Mouse (Mus musculus): ENCODE data around the gene Gm9803. TPM values are rescaled to one million over a fixed set of nuclear protein-coding genes. Genes with fewer than 3 reads are reported as not detected.
A peak's percentile ranks its signal among the peaks of the same experiment; 100 is the strongest.

The Gm9803 gene
- polyA plus RNA-seq, 1 experiment from 2014 or later, result 15.9 TPM

DNA sequence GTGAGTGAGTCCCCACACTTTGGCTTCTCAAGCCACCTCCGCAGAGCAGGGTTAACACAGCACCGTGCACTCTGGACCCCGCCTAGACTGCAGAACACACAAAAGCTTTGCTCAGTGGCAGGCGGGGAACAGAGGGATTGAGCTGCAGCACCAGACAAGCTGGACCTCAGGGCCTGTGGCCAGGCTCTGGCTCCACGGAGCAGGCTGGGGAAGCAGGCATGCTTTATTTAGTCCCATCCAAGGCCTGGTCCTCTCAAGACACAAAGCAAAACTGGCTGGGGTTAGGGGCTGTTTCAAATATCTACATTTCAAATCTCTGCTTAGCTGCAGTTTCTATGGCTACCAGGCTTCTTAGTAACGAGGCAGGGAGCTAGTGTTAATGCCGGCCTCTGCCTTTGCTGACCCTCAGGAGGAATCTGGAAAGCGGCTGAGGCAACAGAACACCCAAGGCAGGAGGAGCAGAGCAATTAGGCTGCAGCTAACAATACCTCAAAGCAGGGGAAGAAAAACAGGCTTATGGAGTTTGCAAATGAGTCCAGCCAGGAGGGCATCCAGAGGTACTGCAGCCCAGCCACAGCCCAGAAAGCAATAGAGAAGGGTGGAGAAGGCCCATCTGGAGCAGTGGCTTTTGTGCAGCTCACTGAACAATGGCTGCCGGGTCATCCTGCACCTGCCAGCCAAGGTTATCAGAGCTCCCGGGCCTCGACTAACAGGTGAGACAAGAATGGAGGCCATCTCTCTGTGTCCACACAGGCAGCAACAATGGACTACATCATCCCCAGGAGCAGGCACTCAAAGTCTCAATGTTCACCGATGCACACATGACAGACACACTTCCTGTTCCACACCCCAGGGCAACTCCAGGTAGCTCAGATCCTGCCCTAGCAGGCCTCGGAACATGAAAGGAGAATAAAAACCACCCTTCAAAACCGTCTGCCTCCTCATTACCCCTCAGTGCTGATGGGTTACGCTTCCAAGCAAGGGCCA, 3.7 kb downstream of the Gm9803 start:
- peaks cover 5% of the 10 kb centered on the region for H3K36me3 ChIP-seq (ENCODE audit: control insufficient read depth, insufficient read depth, low read length)
- H3K4me1 ChIP-seq (ENCODE audit: control insufficient read depth, insufficient read depth, low read length), result peaks cover 17% of the 10 kb centered on the region
- DNase-seq (ENCODE audit: low spot score, missing footprints) (peak; percentile 95), ATAC-seq (ENCODE audit: low FRiP score) (peak; percentile 89)
- H3K27me3 ChIP-seq (ENCODE audit: control insufficient read depth, insufficient read depth, low read length), result no peaks in the 10 kb centered on the region
- no peaks in the 10 kb centered on the region for H3K9me3 ChIP-seq (ENCODE audit: control insufficient read depth, low read length)
- peak overlapping the region; percentile 96 for H3K27ac ChIP-seq (ENCODE audit: low read depth, low read length)
- no peak overlapping the region for H3K4me3 ChIP-seq (ENCODE audit: low read depth, low read length)
- H3K9ac ChIP-seq (ENCODE audit: low read length), result peak overlapping the region; percentile 57
- no peak overlapping the region for H3K4me2 ChIP-seq
- 26% methylated on average over 15 of the region's 15 CpGs for WGBS

DNA sequence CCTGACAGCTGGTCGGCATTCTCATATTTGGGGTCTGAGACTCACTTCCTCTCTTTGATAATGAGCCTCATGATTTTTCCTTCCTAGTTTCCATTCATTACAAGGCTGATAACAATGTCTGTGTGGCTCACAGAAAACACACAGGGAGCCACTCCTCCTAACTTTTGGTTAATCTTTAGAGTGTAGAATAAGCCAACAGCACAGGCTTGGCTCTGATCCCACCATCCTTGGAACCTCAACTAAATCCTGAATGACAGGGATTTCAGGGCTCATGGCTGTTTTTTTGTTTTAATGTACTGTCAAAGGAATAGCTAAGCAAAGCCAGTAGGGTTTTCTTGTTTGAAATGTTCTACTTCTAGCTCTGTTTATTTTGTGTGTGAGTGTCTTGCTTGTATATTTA, 10.5 kb downstream of the Gm9803 start:
- peaks cover 7% of the 10 kb centered on the region; the same call in 1 of the 2 replicates for H3K36me3 ChIP-seq (ENCODE audit: control insufficient read depth, insufficient read depth, low read length)
- ATAC-seq (ENCODE audit: low FRiP score) (no peak), DNase-seq (ENCODE audit: low spot score, missing footprints) (no peak)
- H3K9me3 ChIP-seq (ENCODE audit: control insufficient read depth, low read length), result no peaks in the 10 kb centered on the region
- H3K27me3 ChIP-seq (ENCODE audit: control insufficient read depth, insufficient read depth, low read length), result no peaks in the 10 kb centered on the region
- no peak overlapping the region for H3K27ac ChIP-seq (ENCODE audit: low read depth, low read length)
- H3K4me2 ChIP-seq, result no peak overlapping the region
- whole genome bisulfite sequencing, result 91% methylated on average over 1 of the region's 1 CpGs
- H3K4me3 ChIP-seq (ENCODE audit: low read depth, low read length), result no peak overlapping the region
- H3K4me1 ChIP-seq (ENCODE audit: control insufficient read depth, insufficient read depth, low read length), result peaks cover under 1% of the 10 kb centered on the region
- H3K9ac ChIP-seq (ENCODE audit: low read length), result no peak overlapping the region

DNA sequence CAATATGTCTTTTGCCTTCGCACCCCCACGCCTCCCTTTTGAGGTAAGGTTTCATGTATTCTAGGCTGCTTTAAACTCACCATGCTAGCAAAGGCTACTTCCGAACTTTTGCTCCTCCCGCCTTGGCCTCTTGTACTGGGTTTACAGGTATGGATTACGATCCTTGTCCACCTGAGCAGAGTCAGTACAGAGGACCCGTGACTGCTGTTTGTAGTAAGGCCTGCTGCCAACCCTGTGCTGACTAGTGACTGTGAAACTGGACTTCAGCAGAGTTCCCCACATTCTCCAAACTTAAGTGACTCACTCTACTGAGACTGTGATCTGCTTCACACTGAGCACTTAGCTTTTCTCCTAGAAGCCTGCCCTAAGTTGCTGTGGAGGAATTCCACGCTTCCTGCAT, 13.8 kb downstream of the Gm9803 start:
- no peak for ATAC-seq (ENCODE audit: low FRiP score)
- Histone ChIP-seq H3K4me3 (ENCODE audit: low read depth, low read length) (no peak overlapping the region), H3K4me1 (ENCODE audit: control insufficient read depth, insufficient read depth, low read length) (peaks cover 8% of the 10 kb centered on the region), H3K27ac (ENCODE audit: low read depth, low read length) (no peak overlapping the region), H3K27me3 (ENCODE audit: control insufficient read depth, insufficient read depth, low read length) (no peaks in the 10 kb centered on the region), H3K9ac (ENCODE audit: low read length) (no peak overlapping the region), H3K4me2 (no peak overlapping the region), H3K36me3 (ENCODE audit: control insufficient read depth, insufficient read depth, low read length) (peaks cover 2% of the 10 kb centered on the region; the same call in 1 of the 2 replicates), H3K9me3 (ENCODE audit: control insufficient read depth, low read length) (no peaks in the 10 kb centered on the region)
- no peak for DNase-seq (ENCODE audit: low spot score, missing footprints)
- 96% methylated on average over 7 of the region's 7 CpGs for WGBS

DNA sequence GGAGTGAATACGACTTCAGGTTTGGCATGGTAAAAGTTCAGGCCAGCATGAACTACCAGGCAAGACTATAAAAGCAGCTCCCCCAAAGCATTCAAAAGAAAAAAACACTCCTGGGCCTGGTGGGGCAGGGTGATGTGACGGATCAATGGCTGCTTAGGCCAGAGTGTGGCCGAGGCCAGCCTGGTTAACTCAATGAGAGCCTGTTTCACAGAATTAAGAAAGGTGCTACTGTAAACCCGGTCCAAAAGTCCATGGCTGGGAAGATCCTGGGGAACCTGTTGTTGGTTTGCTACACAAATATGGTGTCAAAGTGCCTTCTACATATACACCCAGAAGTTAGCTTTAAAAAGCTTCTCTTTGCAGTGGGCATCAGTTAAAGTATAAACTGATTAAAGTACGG, 14.9 kb downstream of the Gm9803 start:
- ATAC-seq (ENCODE audit: low FRiP score) (no peak), DNase-seq (ENCODE audit: low spot score, missing footprints) (no peak)
- Histone ChIP-seq H3K9me3 (ENCODE audit: control insufficient read depth, low read length) (no peaks in the 10 kb centered on the region), H3K36me3 (ENCODE audit: control insufficient read depth, insufficient read depth, low read length) (peaks cover 2% of the 10 kb centered on the region; the same call in 1 of the 2 replicates), H3K27me3 (ENCODE audit: control insufficient read depth, insufficient read depth, low read length) (no peaks in the 10 kb centered on the region), H3K4me2 (no peak overlapping the region), H3K27ac (ENCODE audit: low read depth, low read length) (no peak overlapping the region), H3K4me3 (ENCODE audit: low read depth, low read length) (no peak overlapping the region), H3K9ac (ENCODE audit: low read length) (no peak overlapping the region), H3K4me1 (ENCODE audit: control insufficient read depth, insufficient read depth, low read length) (peaks cover 8% of the 10 kb centered on the region)
- 91% methylated on average over 5 of the region's 5 CpGs for WGBS

DNA sequence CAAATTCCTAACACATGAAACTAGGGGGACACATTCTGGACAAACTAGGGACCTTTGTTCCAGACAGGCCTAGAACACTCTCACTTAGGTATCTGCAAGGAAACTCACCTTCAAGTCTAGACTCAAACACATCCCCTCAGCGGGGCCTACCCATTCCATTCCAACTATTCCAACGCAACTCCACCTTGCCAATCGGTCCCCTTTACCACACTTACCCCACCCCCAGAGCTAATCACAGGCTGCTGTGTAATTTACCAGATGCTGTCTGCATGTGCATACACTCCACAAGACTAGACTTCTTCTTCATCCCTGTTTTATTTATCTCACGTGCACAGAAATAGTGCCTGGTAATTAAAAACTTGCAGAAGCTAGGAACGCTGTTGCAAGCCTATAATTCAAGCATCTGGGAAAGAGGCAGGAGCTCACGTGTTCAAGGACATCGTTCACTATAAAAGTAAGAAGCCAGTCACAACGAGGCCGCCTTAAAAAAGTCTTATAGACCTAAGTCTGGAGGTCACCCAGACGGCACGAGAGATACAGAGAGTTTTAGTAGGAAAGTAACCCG, 15.9 kb downstream of the Gm9803 start:
- Histone ChIP-seq H3K36me3 (ENCODE audit: control insufficient read depth, insufficient read depth, low read length) (no peaks in the 10 kb centered on the region; the same call in 1 of the 2 replicates), H3K4me3 (ENCODE audit: low read depth, low read length) (peak overlapping the region; percentile 90), H3K27me3 (ENCODE audit: control insufficient read depth, insufficient read depth, low read length) (no peaks in the 10 kb centered on the region), H3K27ac (ENCODE audit: low read depth, low read length) (no peak overlapping the region), H3K9me3 (ENCODE audit: control insufficient read depth, low read length) (no peaks in the 10 kb centered on the region), H3K4me1 (ENCODE audit: control insufficient read depth, insufficient read depth, low read length) (peaks cover 8% of the 10 kb centered on the region), H3K9ac (ENCODE audit: low read length) (peak overlapping the region; percentile 91), H3K4me2 (peak overlapping the region; percentile 72)
- DNase-seq (ENCODE audit: low spot score, missing footprints), result no peak
- 28% methylated on average over 12 of the region's 12 CpGs for WGBS
- ATAC-seq (ENCODE audit: low FRiP score), result no peak

DNA sequence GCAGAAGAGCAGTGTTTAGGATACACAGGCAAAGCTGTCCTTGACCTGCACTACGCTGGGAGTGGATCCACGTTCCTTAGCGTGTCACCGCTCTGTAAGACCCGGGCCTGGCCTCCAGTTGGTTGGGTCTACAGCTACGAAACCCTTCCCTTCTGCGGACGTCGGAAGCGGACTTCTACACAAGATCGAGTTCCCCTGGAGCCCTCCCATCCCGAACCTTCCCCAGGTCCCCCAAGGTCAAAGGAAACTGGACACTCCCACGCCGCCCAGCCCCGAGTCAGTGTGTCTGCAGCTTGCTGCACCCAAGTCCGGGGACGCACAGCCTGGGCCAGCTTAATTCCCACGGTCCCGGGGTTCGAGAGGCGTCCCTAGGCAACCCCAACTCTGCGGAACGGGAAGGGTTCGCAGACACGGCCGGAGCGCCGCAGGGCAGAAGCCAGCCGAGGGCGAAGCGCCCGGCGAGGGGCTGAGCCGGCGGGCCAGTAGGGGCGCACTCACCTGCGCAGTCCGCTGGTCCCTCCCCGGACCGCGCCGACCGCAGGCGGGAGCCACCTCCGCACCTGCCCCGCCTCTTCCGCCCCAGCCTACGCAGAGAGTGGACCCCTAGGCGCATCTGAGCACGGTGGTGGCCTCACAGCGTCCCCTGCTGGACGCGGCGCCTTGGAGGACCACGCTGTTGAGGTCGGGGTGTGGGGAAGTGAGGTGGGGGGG, 16.7 kb downstream of the Gm9803 start, which contains the start of gene 1700021F05Rik:
Gene 1700021F05Rik (minus strand): TSS at position 553 of the 711 bp plus-strand sequence.
- H3K4me2 ChIP-seq, result peak within 1 kb of the TSS; percentile 72
- H3K9me3 ChIP-seq (ENCODE audit: control insufficient read depth, low read length), result no peaks in the 10 kb centered on the region
- under 1% methylated on average over 40 of the region's 56 CpGs for WGBS
- DNase-seq (ENCODE audit: low spot score, missing footprints) (peak; percentile 100), ATAC-seq (ENCODE audit: low FRiP score) (peak; percentile 99)
- H3K27me3 ChIP-seq (ENCODE audit: control insufficient read depth, insufficient read depth, low read length), result no peaks in the 10 kb centered on the region
- H3K4me3 ChIP-seq (ENCODE audit: low read depth, low read length), result peak within 1 kb of the TSS; percentile 90
- no peaks in the 10 kb centered on the region for H3K36me3 ChIP-seq (ENCODE audit: control insufficient read depth, insufficient read depth, low read length)
- peaks cover 8% of the 10 kb centered on the region for H3K4me1 ChIP-seq (ENCODE audit: control insufficient read depth, insufficient read depth, low read length)
- H3K27ac ChIP-seq (ENCODE audit: low read depth, low read length), result peak within 1 kb of the TSS; percentile 40; the same call in 1 of the 2 replicates
- H3K9ac ChIP-seq (ENCODE audit: low read length), result peak within 1 kb of the TSS; percentile 91

DNA sequence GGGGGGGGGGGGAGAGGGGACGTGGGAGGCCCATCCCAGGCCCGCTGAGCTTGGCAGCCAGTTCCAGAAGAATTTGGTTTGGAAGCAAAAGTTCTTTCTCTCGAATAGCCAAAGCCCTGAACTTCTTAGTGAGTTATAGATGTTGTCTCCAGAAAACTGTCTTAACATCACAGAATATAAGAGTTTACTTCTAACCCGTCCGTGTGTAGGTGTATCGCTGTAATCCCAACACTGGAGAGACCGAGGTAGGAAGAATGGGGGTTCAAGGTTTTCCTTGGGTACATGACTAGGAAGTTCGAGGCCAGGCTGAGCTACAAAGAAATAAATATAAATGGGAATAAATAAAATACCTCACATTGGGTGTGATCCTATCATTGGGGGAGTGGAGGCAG, 17.3 kb downstream of the Gm9803 start:
- Histone ChIP-seq H3K4me1 (ENCODE audit: control insufficient read depth, insufficient read depth, low read length) (peaks cover 8% of the 10 kb centered on the region), H3K9ac (ENCODE audit: low read length) (peak overlapping the region; percentile 91; the same call in 1 of the 2 replicates), H3K4me3 (ENCODE audit: low read depth, low read length) (peak overlapping the region; percentile 90), H3K36me3 (ENCODE audit: control insufficient read depth, insufficient read depth, low read length) (no peaks in the 10 kb centered on the region), H3K27ac (ENCODE audit: low read depth, low read length) (no peak overlapping the region), H3K9me3 (ENCODE audit: control insufficient read depth, low read length) (no peaks in the 10 kb centered on the region), H3K27me3 (ENCODE audit: control insufficient read depth, insufficient read depth, low read length) (no peaks in the 10 kb centered on the region), H3K4me2 (peak overlapping the region; percentile 25; the same call in 1 of the 2 replicates)
- 60% methylated on average over 7 of the region's 8 CpGs for WGBS
- no peak for DNase-seq (ENCODE audit: low spot score, missing footprints)
- peak; percentile 47; the same call in 1 of the 2 replicates for ATAC-seq (ENCODE audit: low FRiP score)

DNA sequence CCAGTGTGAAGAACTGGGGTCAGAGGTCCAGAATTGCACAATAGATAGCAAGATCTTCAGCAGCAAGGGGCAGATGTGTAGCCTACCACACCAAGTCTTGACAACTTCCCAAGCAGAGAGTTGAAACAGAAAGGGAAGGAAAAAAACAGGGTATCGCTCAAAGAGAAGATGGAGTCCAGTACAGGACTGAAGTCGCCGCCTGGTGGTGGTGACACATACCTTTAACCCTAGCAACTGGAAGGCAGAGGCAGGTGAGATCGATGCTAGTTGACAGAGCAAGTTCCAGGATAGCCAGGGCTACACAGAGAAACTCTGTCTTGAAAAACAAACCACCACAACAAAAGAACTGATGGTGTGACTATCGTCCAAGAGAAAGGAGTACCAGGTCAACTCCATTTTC, 25.5 kb downstream of the Gm9803 start:
- no peak for ATAC-seq (ENCODE audit: low FRiP score)

More for the DNA sequence above, 25.5 kb downstream of the Gm9803 start:
- H3K4me3 ChIP-seq (ENCODE audit: low read depth, low read length), result no peak overlapping the region
- H3K36me3 ChIP-seq (ENCODE audit: control insufficient read depth, insufficient read depth, low read length), result no peaks in the 10 kb centered on the region
- H3K4me2 ChIP-seq, result no peak overlapping the region
- no peak for DNase-seq (ENCODE audit: low spot score, missing footprints)
- no peaks in the 10 kb centered on the region for H3K27me3 ChIP-seq (ENCODE audit: control insufficient read depth, insufficient read depth, low read length)
- no peaks in the 10 kb centered on the region for H3K9me3 ChIP-seq (ENCODE audit: control insufficient read depth, low read length)
- H3K9ac ChIP-seq (ENCODE audit: low read length), result no peak overlapping the region
- H3K4me1 ChIP-seq (ENCODE audit: control insufficient read depth, insufficient read depth, low read length), result no peaks in the 10 kb centered on the region
- 65% methylated on average over 5 of the region's 5 CpGs for WGBS
- no peak overlapping the region for H3K27ac ChIP-seq (ENCODE audit: low read depth, low read length)

Measured in midbrain, embryonic 11.5 days (tissue).